Mouse (Mus musculus) CD4-positive, CD25-positive, alpha-beta regulatory T cell, adult 2 months (primary cell): ENCODE results near the gene Gm1113.
A peak's percentile ranks its signal among the peaks of the same experiment; 100 is the strongest.

Experiments
- DNase-seq: peaks from one replicate; pipeline ENCODE4 v3.0.0-alpha.2; 2012; ENCODE audit warnings: low read depth, low spot score

The Gm1113 gene

GRCm38 (mm10) chr9:35482014-35482898 lies 35.8 kb downstream of the Gm1113 start:
- DNase-seq = no peak

DNA sequence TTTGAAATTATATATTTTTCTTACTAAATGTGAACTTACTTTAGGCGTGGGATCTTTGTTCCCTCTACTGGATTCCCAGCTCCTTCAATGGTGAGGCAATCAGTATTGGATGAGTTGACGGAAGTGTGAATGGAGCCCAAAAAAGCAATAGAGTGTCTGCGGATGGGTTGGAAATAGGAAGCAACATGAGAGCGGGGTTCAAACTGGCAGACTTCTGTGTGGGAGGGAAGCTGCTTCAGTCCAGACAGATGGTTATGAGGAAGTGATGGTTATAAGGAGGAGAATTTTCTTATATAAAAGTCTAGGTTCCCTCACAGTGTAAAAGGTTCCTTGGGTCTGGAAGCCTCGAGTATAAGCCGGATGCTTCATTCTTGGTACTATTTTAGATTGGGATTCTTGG lies 38.6 kb downstream of the Gm1113 start:
- no peak for DNase-seq

DNA sequence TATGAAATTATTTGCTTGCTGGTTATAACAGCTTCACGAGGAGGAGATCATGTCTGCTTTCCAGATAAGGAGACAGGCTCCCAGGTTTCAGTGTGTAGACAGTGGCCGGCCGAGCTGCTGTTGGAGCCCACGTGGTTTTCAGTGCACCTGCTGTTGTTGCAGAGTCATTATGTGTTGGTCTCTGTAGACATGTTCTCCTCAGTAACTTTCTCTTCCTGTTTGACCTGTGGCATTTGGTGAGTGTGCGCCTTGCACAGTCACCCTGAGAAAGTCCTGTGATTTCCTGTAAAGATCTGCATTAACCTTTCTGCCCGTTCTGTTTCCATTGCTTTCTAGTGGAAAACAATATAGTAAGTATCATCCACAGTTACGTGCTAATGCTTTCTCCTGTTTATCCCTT lies 42.7 kb downstream of the Gm1113 start:
- DNase-seq = peak; percentile 15

GRCm38 (mm10) chr9:35474104-35474724 lies 43.9 kb downstream of the Gm1113 start:
- no peak for DNase-seq

- DNase-seq = no peak
Observed at GRCm38 (mm10) chr9:35468913-35469312, 49.2 kb downstream of the Gm1113 start.

DNA sequence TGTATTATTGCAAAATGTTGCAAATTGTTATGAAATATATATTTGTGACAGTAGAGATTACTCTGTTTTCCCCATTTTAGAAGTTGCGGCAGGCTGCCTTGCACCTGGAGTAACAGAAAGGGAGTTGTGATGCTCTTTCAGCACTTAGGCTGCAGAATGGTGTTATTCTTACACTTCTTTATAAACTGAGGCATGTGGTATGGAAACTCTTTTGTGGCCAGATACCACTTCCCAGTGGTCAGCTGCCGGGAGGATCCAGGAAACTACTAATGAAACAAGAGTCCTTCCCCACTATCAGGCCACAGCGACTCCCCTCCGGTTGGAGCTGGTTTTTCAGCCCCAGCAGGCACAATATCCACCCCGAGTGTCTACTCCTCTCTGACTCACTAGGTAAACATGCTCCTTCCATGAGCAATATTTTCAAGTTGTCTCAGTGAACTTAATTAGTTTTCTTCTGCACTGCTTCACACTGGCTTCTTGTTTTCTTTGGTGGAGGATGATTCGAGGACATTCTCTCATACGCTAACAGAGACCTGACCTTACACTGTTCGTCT lies 50.7 kb downstream of the Gm1113 start:
- DNase-seq = no peak

DNA sequence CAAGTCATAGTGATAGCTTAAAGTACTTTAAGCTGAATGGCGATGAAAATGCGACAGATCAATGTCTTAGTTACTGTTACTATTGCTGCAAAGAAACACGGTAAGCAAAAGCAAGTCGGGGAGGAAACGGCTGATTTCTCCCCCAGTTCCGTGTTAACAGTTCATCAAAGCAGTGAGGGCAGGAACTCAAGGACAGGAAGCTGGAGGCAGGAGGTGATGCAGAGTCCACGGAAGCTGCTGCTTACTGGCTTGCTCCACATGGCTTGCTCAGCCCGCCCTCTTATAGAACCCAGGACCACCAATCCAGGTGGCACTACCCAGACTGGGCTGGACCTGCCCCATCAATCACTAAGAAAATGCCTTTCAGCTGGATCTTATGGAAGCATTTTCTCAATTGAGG lies 58.5 kb downstream of the Gm1113 start:
- DNase-seq = peak; percentile 61
